Mouse (Mus musculus): ENCODE results near the gene Eme1. TPM values are rescaled to one million over a fixed set of nuclear protein-coding genes. Genes with fewer than 3 reads are reported as not detected.

Gene Eme1
- polyA plus RNA-seq, 1 experiment from 2014 or later, result 4.2 TPM

GRCm38 (mm10) chr11:94677607-94678145 lies 23.9 kb upstream of the Eme1 start:
- no peak overlapping the region for H3K27ac ChIP-seq (ENCODE audit: low read depth, low read length)
- no peaks in the 10 kb centered on the region for H3K9me3 ChIP-seq (ENCODE audit: control insufficient read depth)
- no peaks in the 10 kb centered on the region; the same call in 1 of the 2 replicates for H3K4me1 ChIP-seq (replicated peaks; ENCODE audit: control insufficient read depth, insufficient read depth, low read length)
- H3K9ac ChIP-seq (ENCODE audit: low read depth, low read length), result peak overlapping the region; percentile 95
- H3K4me2 ChIP-seq (replicated peaks; ENCODE audit: low read depth), result peak overlapping the region; percentile 89
- WGBS, result 33% methylated on average over 15 of the region's 15 CpGs
- H3K36me3 ChIP-seq (ENCODE audit: control insufficient read depth, insufficient read depth), result no peaks in the 10 kb centered on the region
- H3K4me3 ChIP-seq (ENCODE audit: low read depth, low read length), result peak overlapping the region; percentile 98
- ATAC-seq, result no peak
- no peak for TF ChIP-seq CTCF (IDR thresholded peaks at IDR 0.05; ENCODE audit: low read depth)
- H3K27me3 ChIP-seq (replicated peaks; ENCODE audit: control insufficient read depth, insufficient read depth, low read length), result no peaks in the 10 kb centered on the region

GRCm38 (mm10) chr11:94676754-94677606 lies 23.2 kb upstream of the Eme1 start, which contains the start of gene Xylt2:
TSS of gene Xylt2 (minus strand) at chr11:94677515.
- Histone ChIP-seq H3K4me3 (ENCODE audit: low read depth, low read length) (peak within 1 kb of the TSS; percentile 98), H3K27ac (ENCODE audit: low read depth, low read length) (peak within 1 kb of the TSS; percentile 58), H3K4me2 (replicated peaks; ENCODE audit: low read depth) (peak within 1 kb of the TSS; percentile 89), H3K9me3 (ENCODE audit: control insufficient read depth) (no peaks in the 10 kb centered on the region), H3K4me1 (replicated peaks; ENCODE audit: control insufficient read depth, insufficient read depth, low read length) (no peaks in the 10 kb centered on the region; the same call in 1 of the 2 replicates), H3K9ac (ENCODE audit: low read depth, low read length) (peak within 1 kb of the TSS; percentile 95), H3K36me3 (ENCODE audit: control insufficient read depth, insufficient read depth) (no peaks in the 10 kb centered on the region), H3K27me3 (replicated peaks; ENCODE audit: control insufficient read depth, insufficient read depth, low read length) (no peaks in the 10 kb centered on the region)
- no peak for TF ChIP-seq CTCF (IDR thresholded peaks at IDR 0.05; ENCODE audit: low read depth)
- under 1% methylated on average over 78 of the region's 82 CpGs for WGBS
- ATAC-seq, result peak; percentile 92

- peak overlapping the region; percentile 95; the same call in 1 of the 2 replicates for H3K9ac ChIP-seq (ENCODE audit: low read depth, low read length)
- 39% methylated on average over 4 of the region's 4 CpGs for WGBS
- peak overlapping the region; percentile 58; the same call in 1 of the 2 replicates for H3K27ac ChIP-seq (ENCODE audit: low read depth, low read length)
Measured at GRCm38 (mm10) chr11:94676308-94676707, 22.5 kb upstream of the Eme1 start.

GRCm38 (mm10) chr11:94675446-94675845 lies 21.7 kb upstream of the Eme1 start:
- peaks cover 4% of the 10 kb centered on the region; the same call in 1 of the 2 replicates for H3K36me3 ChIP-seq (ENCODE audit: control insufficient read depth, insufficient read depth)
- no peaks in the 10 kb centered on the region for H3K9me3 ChIP-seq (ENCODE audit: control insufficient read depth)
- 0 out of 2 replicates have a peak, but pooled peaks have one; percentile 4 for TF ChIP-seq CTCF (IDR thresholded peaks at IDR 0.05; ENCODE audit: low read depth)
- 79% methylated on average over 5 of the region's 5 CpGs for WGBS
- H3K4me2 ChIP-seq (replicated peaks; ENCODE audit: low read depth), result peak overlapping the region; percentile 89; the same call in 1 of the 2 replicates
- H3K27ac ChIP-seq (ENCODE audit: low read depth, low read length), result no peak overlapping the region
- H3K4me3 ChIP-seq (ENCODE audit: low read depth, low read length), result no peak overlapping the region
- no peak overlapping the region for H3K9ac ChIP-seq (ENCODE audit: low read depth, low read length)
- no peaks in the 10 kb centered on the region; the same call in 1 of the 2 replicates for H3K4me1 ChIP-seq (replicated peaks; ENCODE audit: control insufficient read depth, insufficient read depth, low read length)
- no peak for ATAC-seq
- H3K27me3 ChIP-seq (replicated peaks; ENCODE audit: control insufficient read depth, insufficient read depth, low read length), result no peaks in the 10 kb centered on the region

More at GRCm38 (mm10) chr11:94676308-94676707, 22.5 kb upstream of the Eme1 start:
- TF ChIP-seq CTCF (IDR thresholded peaks at IDR 0.05; ENCODE audit: low read depth), result no peak
- Histone ChIP-seq H3K4me1 (replicated peaks; ENCODE audit: control insufficient read depth, insufficient read depth, low read length) (no peaks in the 10 kb centered on the region; the same call in 1 of the 2 replicates), H3K36me3 (ENCODE audit: control insufficient read depth, insufficient read depth) (no peaks in the 10 kb centered on the region), H3K27me3 (replicated peaks; ENCODE audit: control insufficient read depth, insufficient read depth, low read length) (no peaks in the 10 kb centered on the region), H3K4me3 (ENCODE audit: low read depth, low read length) (peak overlapping the region; percentile 98), H3K4me2 (replicated peaks; ENCODE audit: low read depth) (peak overlapping the region; percentile 89), H3K9me3 (ENCODE audit: control insufficient read depth) (no peaks in the 10 kb centered on the region)
- no peak for ATAC-seq

- TF ChIP-seq CTCF (IDR thresholded peaks at IDR 0.05; ENCODE audit: low read depth), result no peak
- H3K36me3 ChIP-seq (ENCODE audit: control insufficient read depth, insufficient read depth), result peaks cover 9% of the 10 kb centered on the region; the same call in 1 of the 2 replicates
- WGBS, result 74% methylated on average over 5 of the region's 5 CpGs
- H3K27ac ChIP-seq (ENCODE audit: low read depth, low read length), result no peak overlapping the region
- no peak overlapping the region for H3K4me3 ChIP-seq (ENCODE audit: low read depth, low read length)
- ATAC-seq, result no peak
- no peaks in the 10 kb centered on the region for H3K27me3 ChIP-seq (replicated peaks; ENCODE audit: control insufficient read depth, insufficient read depth, low read length)
- no peaks in the 10 kb centered on the region; the same call in 1 of the 2 replicates for H3K4me1 ChIP-seq (replicated peaks; ENCODE audit: control insufficient read depth, insufficient read depth, low read length)
- H3K4me2 ChIP-seq (replicated peaks; ENCODE audit: low read depth), result no peak overlapping the region
- no peaks in the 10 kb centered on the region for H3K9me3 ChIP-seq (ENCODE audit: control insufficient read depth)
- H3K9ac ChIP-seq (ENCODE audit: low read depth, low read length), result no peak overlapping the region
Measured at GRCm38 (mm10) chr11:94674984-94675383, 21.2 kb upstream of the Eme1 start.

GRCm38 (mm10) chr11:94665281-94665680 lies 11.5 kb upstream of the Eme1 start:
- TF ChIP-seq CTCF (IDR thresholded peaks at IDR 0.05; ENCODE audit: low read depth), result no peak
- H3K27ac ChIP-seq (ENCODE audit: low read depth, low read length), result no peak overlapping the region
- 93% methylated on average over 6 of the region's 6 CpGs for WGBS
- H3K9ac ChIP-seq (ENCODE audit: low read depth, low read length), result no peak overlapping the region
- H3K36me3 ChIP-seq (ENCODE audit: control insufficient read depth, insufficient read depth), result peaks cover 76% of the 10 kb centered on the region
- ATAC-seq, result no peak
- no peaks in the 10 kb centered on the region for H3K4me1 ChIP-seq (replicated peaks; ENCODE audit: control insufficient read depth, insufficient read depth, low read length)
- no peak overlapping the region for H3K4me3 ChIP-seq (ENCODE audit: low read depth, low read length)
- no peaks in the 10 kb centered on the region for H3K27me3 ChIP-seq (replicated peaks; ENCODE audit: control insufficient read depth, insufficient read depth, low read length)
- no peak overlapping the region for H3K4me2 ChIP-seq (replicated peaks; ENCODE audit: low read depth)
- H3K9me3 ChIP-seq (ENCODE audit: control insufficient read depth), result no peaks in the 10 kb centered on the region
